Mouse (Mus musculus): ENCODE results near the gene Ccdc42.

DNA sequence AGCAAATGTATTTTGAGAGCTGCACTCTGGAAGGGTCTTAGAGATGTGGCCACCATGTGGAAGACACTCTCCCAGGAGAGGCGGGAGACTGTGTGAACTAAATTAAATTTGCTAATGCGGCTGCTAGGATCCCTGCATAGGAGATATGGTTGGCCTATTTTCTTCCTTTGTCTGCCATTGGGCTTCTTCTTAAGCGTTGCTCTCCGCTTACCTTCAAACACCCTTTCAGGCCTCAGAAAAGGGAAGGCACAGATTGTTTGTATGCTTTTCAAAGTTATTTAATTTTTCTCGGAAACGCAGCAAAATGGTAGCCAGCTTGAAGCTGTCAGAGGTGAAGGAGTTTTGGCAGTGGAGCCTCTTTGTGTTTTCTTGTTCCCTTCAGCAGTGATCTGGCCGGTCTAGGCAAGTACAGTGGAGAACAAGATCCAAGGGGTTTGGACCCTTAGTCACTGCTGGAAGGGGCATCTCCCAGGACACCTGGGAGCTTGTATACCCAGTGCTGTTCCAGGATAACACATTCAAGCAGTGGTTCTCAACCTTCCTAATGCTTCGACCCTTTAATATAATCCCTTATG lies 2.8 kb upstream of the Ccdc42 start:
- TF ChIP-seq CTCF (IDR thresholded peaks at IDR 0.05; ENCODE audit: control insufficient read depth, insufficient read depth, insufficient replicate concordance, low read depth, low read length) = no peak
- no peak for TF ChIP-seq POLR2A (IDR thresholded peaks at IDR 0.05; ENCODE audit: control insufficient read depth, low read depth, low read length)
